Mouse (Mus musculus) G1E (cell line): ENCODE data around the gene Srpr.

Source experiments
- CTCF ChIP-seq: IDR thresholded peaks from 2 replicates; pipeline ENCODE4 v1.5.1; 2012; ENCODE audit warnings: low read depth, low read length, inconsistent platforms, mixed read lengths
- GATA1 ChIP-seq: IDR thresholded peaks from 2 replicates; pipeline ENCODE4 v1.6.1; 2012; ENCODE audit warnings: borderline replicate concordance, low read length, inconsistent platforms, mixed read lengths
- POLR2AphosphoS5 ChIP-seq: IDR thresholded peaks from 2 replicates; pipeline ENCODE4 v1.6.1; 2012; ENCODE audit warnings: low read depth, low read length, inconsistent platforms; ENCODE audit not compliant: insufficient replicate concordance
- TAL1 ChIP-seq: conservative IDR thresholded peaks from 2 replicates; pipeline ENCODE4 v1.6.1; 2012; ENCODE audit warnings: low read depth, low read length, inconsistent platforms, mixed read lengths

- TF ChIP-seq CTCF (no peak), POLR2AphosphoS5 (no peak), GATA1 (no peak), TAL1 (no peak)
Measured at GRCm38 (mm10) chr9:35161721-35162120, 38.3 kb upstream of the Srpr start.
